Mouse (Mus musculus) embryo, embryonic 11 days (tissue): ENCODE measurements around the gene Ube2ql1.

ENCODE experiments used
- DNase-seq: peaks from one replicate; pipeline ENCODE4 v3.0.0-alpha.2; 2015

Gene Ube2ql1

DNA sequence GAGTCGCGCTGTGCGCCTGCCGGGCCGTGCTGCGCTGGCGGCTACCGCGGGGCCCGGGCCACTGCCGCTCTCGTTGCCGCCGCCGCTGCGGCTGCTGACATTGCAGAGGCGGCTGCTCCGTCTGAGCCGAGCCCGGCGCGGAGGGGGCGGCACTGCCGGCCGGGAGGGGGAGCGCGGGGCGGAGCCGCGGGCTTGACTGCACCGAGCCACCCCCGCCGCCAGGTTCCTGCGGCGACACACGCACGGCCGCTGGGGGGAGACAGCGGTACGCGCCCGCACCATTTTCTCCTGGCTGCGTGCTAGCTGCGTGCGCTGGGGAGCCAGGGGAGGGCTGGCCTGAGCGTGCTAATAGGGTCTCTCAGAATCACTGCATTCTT, at the start of gene Ube2ql1:
TSS of gene Ube2ql1 (minus strand) at position 131 of the 377 bp plus-strand sequence.
- DNase-seq: peak; percentile 94

DNA sequence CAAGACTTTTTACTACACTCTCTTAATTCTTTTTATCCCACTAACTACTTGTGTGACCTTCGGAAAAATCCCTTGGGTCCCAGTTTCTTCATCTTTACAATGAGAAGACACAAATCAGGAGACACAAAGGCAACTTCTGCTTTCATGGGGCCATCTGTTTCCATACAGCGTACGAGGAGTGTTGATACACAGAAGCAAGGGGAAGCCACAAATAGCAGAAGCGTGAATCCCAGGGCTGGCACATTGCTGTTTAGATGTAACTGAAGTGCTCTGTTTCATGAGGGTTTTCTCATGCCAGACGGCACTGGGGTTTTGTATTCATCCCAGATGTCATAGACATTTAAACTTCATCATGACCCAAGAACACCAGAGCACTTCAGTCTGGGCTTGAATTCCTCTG, 49.0 kb upstream of the Ube2ql1 start:
- DNase-seq: no peak

DNA sequence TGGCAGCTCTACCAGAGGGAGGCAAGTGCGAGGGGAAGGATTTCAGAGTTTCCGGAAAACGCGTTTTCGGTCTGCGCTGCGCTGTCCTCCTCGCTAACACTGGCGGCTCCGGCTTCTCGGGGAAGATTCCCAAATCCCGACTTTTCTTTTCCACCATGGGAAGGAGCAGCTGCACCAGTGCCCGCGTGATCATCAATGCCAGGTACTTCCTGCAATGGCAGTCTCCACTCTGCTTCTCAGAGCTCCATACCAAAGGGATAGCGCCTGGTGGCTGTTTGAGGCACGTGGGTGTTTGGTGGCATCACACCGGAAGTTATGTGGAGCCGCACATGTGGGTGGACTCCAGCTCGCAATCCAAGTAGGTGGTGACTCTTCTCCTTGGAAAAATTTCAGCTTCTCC, 38.5 kb upstream of the Ube2ql1 start:
- no peak for DNase-seq

DNA sequence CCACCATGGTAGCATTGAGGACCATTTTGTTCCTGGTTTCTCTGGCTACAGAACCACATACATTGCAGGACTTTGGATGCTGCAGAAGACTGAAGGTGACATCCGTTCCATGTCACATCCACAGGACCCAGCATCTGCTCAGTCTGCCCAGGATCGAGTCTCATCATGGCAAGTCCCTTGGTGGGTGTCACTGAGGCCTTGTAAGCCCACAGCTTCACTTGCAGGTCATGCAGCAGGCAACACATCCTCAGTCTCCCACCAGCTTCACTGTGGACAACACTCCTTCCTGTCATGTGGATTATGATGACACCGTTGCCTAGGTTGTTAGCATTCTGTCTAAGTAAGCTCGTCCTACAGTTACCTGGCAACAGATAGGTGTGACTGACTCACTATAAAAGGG, 32.7 kb upstream of the Ube2ql1 start:
- DNase-seq: no peak

DNA sequence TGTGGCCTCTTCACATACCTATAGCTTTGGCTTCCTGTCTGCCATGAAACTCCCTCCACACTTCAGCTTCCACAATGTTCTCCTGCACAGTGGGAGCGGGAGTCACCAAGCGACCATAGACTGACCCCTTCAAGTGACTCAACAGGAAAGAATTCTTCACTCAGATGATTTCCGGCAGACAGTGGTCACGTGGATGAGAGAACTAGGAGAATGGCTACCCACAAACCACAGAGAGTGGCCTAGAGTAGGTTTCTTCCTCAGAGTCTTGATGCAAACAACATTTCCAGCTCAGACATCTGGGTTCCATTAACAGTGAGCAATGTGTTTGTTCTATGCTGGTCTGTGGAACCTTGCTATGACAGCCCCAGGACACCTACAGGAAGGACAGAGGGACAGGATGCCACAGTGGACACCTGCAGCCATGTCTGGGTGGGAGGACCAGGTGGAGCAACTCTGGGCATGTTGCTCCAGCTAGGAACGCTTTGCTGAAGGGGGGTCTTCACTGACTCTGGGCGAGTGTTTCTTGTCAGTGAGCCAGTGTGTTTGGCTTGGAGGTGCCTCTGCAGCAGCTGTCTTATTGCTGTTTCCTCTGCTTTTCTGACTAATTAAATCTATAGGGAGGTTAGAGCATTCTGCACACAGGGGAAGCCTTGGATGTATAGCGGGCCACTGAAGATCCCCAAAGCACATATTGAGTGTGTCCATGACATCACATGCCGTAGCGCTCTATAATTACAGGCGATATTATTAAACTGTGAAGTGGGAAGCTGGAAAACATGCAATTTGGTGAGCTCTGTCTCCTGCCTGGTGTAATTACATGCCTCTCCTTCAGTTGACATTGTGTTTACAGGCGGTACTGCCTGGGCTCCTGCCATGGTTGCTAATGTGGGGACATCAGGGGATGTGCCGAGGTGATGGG, 31.1 kb upstream of the Ube2ql1 start:
- DNase-seq: no peak

GRCm38 (mm10) chr13:69768152-69768551, 28.5 kb upstream of the Ube2ql1 start:
- no peak for DNase-seq

DNA sequence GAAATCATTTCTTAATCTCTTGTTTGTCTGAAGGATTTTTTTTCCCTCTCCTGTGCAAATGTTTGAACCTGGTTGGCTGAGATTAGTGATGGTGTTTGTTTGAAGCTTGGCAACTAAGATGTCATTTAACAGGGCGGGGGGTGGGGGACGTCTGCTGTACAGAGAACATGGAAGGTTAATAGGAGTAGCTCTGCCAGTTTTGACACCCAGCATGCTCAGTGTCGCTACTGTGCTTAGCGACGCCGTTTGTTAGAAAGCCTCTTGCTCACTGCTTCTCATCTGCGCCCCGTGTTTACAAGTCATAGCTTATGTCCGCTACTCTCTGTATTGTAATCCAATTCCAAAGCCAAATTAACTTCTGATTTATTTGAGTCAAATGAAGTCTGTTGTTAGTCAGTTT, 25.0 kb upstream of the Ube2ql1 start:
- no peak for DNase-seq

DNA sequence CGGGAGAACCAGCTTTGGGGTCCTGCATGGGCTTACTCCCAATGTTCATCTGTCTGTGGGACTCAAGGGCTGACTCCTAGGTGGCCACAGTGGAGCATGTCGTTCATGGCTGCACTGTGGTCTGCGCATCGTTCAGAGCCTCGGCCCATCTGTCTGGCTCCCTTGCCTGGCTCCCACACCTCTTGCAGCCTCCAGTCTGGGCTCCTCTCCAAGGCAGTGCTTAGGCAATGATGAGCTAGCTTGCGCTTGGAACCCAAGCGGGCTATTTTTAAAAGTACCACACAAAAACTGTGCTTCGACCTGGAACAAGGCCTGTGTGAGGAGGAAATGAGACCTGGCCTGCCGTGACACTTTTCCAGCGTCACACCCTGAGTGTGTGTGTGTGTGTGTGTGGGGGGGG, 21.7 kb upstream of the Ube2ql1 start:
- DNase-seq: no peak

GRCm38 (mm10) chr13:69758979-69759378, 19.3 kb upstream of the Ube2ql1 start:
- no peak for DNase-seq

DNA sequence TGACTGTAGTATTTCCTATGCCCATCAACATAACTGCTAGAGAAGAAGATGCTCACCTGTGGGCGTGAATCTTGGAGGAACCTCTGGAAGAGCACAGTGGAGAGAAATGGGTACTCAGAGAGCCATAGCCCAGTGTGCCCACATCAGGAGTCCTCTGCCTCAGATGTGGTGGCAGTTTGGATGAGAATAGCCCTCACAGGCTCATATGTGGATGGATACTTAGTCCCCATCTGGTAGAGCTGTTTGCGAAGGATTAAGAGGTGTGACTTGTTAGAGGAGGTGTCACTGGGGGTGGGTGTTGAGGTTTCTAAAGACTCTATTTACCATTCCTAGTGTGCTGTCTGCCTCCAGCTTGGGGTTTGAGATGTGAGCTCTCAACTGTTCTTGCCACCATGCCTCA, 13.2 kb upstream of the Ube2ql1 start:
- no peak for DNase-seq

DNA sequence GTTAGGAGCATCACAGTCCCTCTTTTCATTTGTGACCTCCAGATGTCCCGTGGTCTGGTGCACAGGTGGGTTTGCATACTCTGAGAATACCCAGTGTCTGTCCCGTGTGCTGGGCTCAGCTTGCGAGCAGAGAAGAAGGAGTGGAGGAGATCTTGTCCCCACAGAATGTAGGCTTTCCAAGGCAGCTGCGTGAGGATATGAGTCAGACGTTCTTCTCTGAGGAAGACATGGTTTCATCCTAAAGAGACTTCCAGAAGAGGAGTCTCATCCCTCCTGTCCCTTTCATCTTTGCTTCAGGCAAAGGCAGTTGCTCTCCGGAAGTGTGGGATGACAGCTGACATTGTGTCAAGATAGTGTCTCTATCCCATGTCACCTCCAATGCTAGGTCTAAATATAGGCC, 11.8 kb upstream of the Ube2ql1 start:
- DNase-seq: no peak

DNA sequence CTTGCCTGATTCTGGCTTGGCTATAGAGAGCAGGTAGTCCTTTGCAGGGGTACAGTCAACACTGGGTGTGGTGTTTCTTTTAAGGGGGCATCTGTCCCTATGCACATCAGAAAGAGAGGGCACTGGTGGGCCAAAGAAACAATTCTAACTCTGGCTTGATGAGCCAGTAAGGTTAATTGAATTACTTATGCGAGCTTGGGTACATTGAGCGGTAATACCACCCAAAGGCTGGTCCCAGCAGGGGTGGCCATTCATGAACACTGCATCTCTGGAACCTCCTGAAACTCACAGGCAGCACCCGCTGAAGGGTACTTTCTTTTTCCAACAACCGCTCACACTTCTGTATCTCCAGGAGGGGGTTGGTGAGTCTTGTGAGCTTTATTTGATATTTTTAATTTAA, 9.1 kb upstream of the Ube2ql1 start:
- DNase-seq: no peak

- peak; percentile 63 for DNase-seq
Measured at GRCm38 (mm10) chr13:69740331-69741285, 919 bp upstream of the Ube2ql1 start.

- DNase-seq: peak; percentile 62
Measured at GRCm38 (mm10) chr13:69739091-69739758, 464 bp downstream of the Ube2ql1 start.

DNA sequence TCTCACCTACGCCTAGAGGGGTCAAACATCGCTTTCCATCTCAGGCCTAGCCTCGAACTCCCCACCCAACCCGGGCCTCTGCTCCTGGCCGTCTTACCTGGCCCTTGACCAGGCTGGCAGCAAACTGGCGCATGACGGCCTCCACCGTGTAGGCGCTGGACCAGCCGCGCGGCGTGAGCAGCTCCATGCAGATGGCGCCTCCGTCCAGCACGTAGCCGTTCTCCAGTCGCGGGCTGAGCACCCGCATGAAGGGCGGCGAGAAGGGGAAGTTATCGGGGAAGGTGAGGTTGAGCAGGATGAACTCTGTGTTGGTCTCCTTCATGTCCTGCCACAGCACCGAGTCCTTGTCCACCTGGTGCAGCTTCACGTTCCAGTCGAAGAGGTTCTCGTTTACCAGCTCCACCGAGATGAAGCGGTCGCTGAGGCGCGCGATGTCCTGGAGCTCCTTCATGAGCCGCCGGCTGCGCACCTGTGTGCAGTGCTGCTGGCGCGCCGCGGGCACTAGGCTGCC, 1.2 kb downstream of the Ube2ql1 start:
- DNase-seq: peak; percentile 61

GRCm38 (mm10) chr13:69737444-69738185, 2.1 kb downstream of the Ube2ql1 start:
- DNase-seq: peak; percentile 7

DNA sequence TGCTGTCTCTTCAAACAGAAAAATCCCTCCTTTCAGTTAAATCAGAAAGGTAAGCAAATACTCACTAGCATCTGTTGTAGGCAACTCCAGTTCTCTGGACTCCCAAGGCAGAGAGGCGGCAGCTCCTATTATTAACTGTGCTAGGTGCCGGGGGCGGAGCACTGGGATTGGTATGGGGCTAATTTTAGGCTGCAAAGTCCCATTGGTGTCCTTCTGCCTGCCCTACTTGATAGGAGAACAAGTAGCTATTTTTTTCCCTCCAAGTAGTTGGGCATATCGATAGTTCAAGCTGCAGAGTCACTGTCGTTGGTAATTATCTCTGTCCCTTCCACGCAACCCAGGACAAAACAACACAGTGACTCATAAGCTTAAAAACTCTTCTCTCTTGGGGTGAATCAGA, 7.1 kb downstream of the Ube2ql1 start:
- no peak for DNase-seq

- no peak for DNase-seq
Measured at GRCm38 (mm10) chr13:69725376-69725775, 14.3 kb downstream of the Ube2ql1 start.

GRCm38 (mm10) chr13:69721141-69721540, 18.5 kb downstream of the Ube2ql1 start:
- no peak for DNase-seq

GRCm38 (mm10) chr13:69717860-69718598, 21.7 kb downstream of the Ube2ql1 start:
- peak; percentile 59 for DNase-seq

DNA sequence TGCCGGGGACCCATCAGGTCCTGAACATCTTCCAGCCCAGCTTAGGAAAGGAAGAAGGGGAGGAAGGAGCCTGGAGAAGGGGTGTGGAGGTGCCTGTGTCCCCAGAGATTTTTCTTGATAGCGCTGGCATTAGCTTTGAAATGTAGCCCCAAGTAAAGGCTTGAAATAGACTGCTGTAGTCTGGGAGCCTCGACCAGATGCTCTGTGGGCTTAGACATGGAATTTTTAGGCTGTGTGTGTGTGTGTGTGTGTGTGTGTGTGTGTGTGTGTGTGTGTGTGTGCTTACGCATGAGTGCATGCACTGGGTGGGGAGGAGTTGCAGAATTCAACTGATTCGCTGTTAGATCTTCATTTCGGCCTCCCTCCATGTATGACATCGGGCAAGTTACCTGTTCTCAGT, 31.5 kb downstream of the Ube2ql1 start:
- DNase-seq: no peak
